ENCODE assay signal across 9 mouse cellular contexts in the genomic region with DNA sequence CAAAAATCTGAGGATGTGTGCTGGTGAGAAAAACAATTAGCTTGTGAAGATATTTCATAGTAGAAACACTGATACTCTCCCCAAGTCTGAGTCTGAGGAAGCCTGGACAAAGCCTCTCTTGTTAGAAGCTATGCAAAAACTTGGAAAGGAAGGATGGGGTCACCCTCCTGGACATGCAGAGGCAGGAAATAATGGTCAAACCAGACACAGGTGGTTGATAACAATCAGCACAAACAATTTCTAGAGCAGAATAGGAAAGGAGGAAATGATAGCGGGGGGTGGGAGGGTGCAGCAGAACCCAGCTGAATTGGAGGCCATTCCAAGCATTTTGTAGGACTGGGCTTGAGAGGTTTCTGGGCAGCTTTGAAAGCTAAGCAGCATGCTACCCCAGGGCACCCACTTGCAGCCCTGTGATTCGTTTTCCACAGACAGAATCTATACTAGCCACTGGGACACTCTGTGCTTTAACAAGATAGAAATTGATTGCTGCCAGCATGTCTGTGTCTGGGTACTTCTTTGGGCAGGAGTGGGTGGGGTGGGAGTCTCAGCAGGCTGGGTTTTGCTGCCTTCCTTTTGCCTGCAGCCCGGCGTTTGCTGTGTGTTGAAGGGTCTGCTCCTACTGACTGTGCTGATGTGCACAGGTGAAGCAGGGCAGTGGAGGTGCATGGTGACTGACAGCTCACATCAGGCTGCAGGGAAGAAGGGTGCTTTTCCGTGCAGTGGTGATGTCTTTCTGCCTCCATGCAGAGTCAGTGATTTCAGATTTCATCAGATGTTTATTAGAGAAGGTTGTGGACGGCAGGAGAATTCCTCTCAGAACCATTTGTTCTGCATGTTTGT. TPM values are rescaled to one million over a fixed set of nuclear protein-coding genes. Genes with fewer than 3 reads are reported as not detected.
A peak's percentile ranks its signal among the peaks of the same experiment; 100 is the strongest.
DNase-seq lines count a peak whose midpoint lies in the region; ATAC-seq and TF ChIP-seq lines count a peak whose summit lies in the region.
"Had no signal": no experiment of that assay in that cellular context is flagged by ENCODE, and none has a peak within 500 bp of the region (broad histone marks: within the 10 kb centered on the region; RNA-seq: fewer than 3 reads in every experiment).

No protein-coding gene starts in this region.

- intact Hi-C loops in left cerebral cortex, postnatal 25 days (cut with DNase I) = no loop called here

- peak; percentile 30; the same call in 1 of the 2 replicates for ATAC-seq in kidney, postnatal 0 days (replicated peaks; ENCODE audit: low FRiP score, low read depth)
- ATAC-seq in embryonic facial prominence, embryonic 11.5 days (replicated peaks; ENCODE audit: insufficient number of reproducible peaks, low FRiP score, low TSS enrichment, low read depth) = peak; percentile 46; the same call in 1 of the 2 replicates
- ATAC-seq in heart, embryonic 16.5 days (replicated peaks; ENCODE audit: extremely low read depth, insufficient read depth, low FRiP score) = peak; percentile 12; the same call in 1 of the 2 replicates
- ATAC-seq in midbrain, embryonic 12.5 days (ENCODE audit: low FRiP score, low read depth) = no peak

- no peak for DNase-seq in kidney, postnatal 0 days (ENCODE audit: low spot score)
- no peak for DNase-seq in kidney, adult 8-10 months
- peak; percentile 42 for DNase-seq in embryonic facial prominence, embryonic 11.5 days (ENCODE audit: low spot score)
- DNase-seq in ovary, postnatal 36 days (ENCODE audit: low spot score) = no peak
- DNase-seq in left cerebral cortex, postnatal 25 days (ENCODE audit: low spot score in 2 of 2) = no peak
- DNase-seq in B cell, adult 2 months = no peak

- H3K4me3 ChIP-seq in kidney, postnatal 0 days (replicated peaks; ENCODE audit: low read depth, low read length) = no peak overlapping the region
- H3K4me3 ChIP-seq in embryonic facial prominence, embryonic 11.5 days (ENCODE audit: low read depth, low read length) = no peak overlapping the region
- H3K4me3 ChIP-seq in heart, embryonic 16.5 days (ENCODE audit: low read length) = no peak overlapping the region
- H3K4me3 ChIP-seq in midbrain, embryonic 12.5 days = no peak overlapping the region
- H3K4me3 ChIP-seq: liver, embryonic 15.5 days had no signal

- no peak for TF ChIP-seq CTCF in kidney, postnatal 0 days (IDR thresholded peaks at IDR 0.05; ENCODE audit: low read depth)

- peak overlapping the region; percentile 42 for H3K27ac ChIP-seq in kidney, postnatal 0 days
- H3K27ac ChIP-seq in embryonic facial prominence, embryonic 11.5 days (replicated peaks; ENCODE audit: low read depth, low read length) = peak overlapping the region; percentile 60
- H3K27ac ChIP-seq in heart, embryonic 16.5 days (ENCODE audit: low read length) = peak overlapping the region; percentile 33
- H3K27ac ChIP-seq in midbrain, embryonic 12.5 days (replicated peaks) = peak overlapping the region; percentile 46
- H3K27ac ChIP-seq: liver, embryonic 15.5 days had no signal

- H3K27me3 ChIP-seq in kidney, postnatal 0 days (ENCODE audit: insufficient read depth, low read length) = no peaks in the 10 kb centered on the region
- H3K27me3 ChIP-seq in embryonic facial prominence, embryonic 11.5 days (ENCODE audit: control insufficient read depth, insufficient read depth, low read length) = no peaks in the 10 kb centered on the region
- H3K27me3 ChIP-seq in heart, embryonic 16.5 days (ENCODE audit: control insufficient read depth, insufficient read depth, low read length) = no peaks in the 10 kb centered on the region
- no peaks in the 10 kb centered on the region for H3K27me3 ChIP-seq in midbrain, embryonic 12.5 days
- H3K27me3 ChIP-seq: liver, embryonic 15.5 days had no signal

- 28% methylated on average over 6 of the region's 6 CpGs for WGBS in kidney, postnatal 0 days
- 30% methylated on average over 6 of the region's 6 CpGs for WGBS in embryonic facial prominence, embryonic 11.5 days
- 30% methylated on average over 6 of the region's 6 CpGs for WGBS in heart, embryonic 16.5 days
- 65% methylated on average over 6 of the region's 6 CpGs for WGBS in midbrain, embryonic 12.5 days

- H3K4me1 ChIP-seq in kidney, postnatal 0 days (replicated peaks; ENCODE audit: insufficient read depth, low read length) = peaks cover 18% of the 10 kb centered on the region
- peaks cover 7% of the 10 kb centered on the region for H3K4me1 ChIP-seq in embryonic facial prominence, embryonic 11.5 days (ENCODE audit: control insufficient read depth, insufficient read depth, low read length)
- peaks cover 16% of the 10 kb centered on the region for H3K4me1 ChIP-seq in heart, embryonic 16.5 days (ENCODE audit: control insufficient read depth, insufficient read depth, low read length)
- H3K4me1 ChIP-seq in midbrain, embryonic 12.5 days = peaks cover 17% of the 10 kb centered on the region

- H3K9me3 ChIP-seq in kidney, postnatal 0 days (replicated peaks; ENCODE audit: low read length) = no peaks in the 10 kb centered on the region
- no peaks in the 10 kb centered on the region for H3K9me3 ChIP-seq in embryonic facial prominence, embryonic 11.5 days (replicated peaks; ENCODE audit: control insufficient read depth, low read length)
- no peaks in the 10 kb centered on the region for H3K9me3 ChIP-seq in heart, embryonic 16.5 days (replicated peaks; ENCODE audit: control insufficient read depth, low read length)
- 0 out of 2 replicates have a peak, but pooled peaks cover 4% of the 10 kb centered on the region for H3K9me3 ChIP-seq in midbrain, embryonic 12.5 days
- H3K9me3 ChIP-seq: liver, embryonic 15.5 days had no signal

- H3K4me2 ChIP-seq in kidney, postnatal 0 days (ENCODE audit: low read length) = peak overlapping the region; percentile 15; the same call in 1 of the 2 replicates
- no peak overlapping the region for H3K4me2 ChIP-seq in embryonic facial prominence, embryonic 11.5 days (ENCODE audit: low read depth, low read length)
- no peak overlapping the region for H3K4me2 ChIP-seq in heart, embryonic 16.5 days (ENCODE audit: low read depth, low read length)
- no peak overlapping the region for H3K4me2 ChIP-seq in midbrain, embryonic 12.5 days (replicated peaks)
- H3K4me2 ChIP-seq: liver, embryonic 15.5 days had no signal

- peaks cover 27% of the 10 kb centered on the region for H3K36me3 ChIP-seq in kidney, postnatal 0 days (ENCODE audit: insufficient read depth, low read length)
- H3K36me3 ChIP-seq in embryonic facial prominence, embryonic 11.5 days (replicated peaks; ENCODE audit: control insufficient read depth, insufficient read depth, low read depth, low read length) = no peaks in the 10 kb centered on the region
- H3K36me3 ChIP-seq in heart, embryonic 16.5 days (ENCODE audit: control insufficient read depth, insufficient read depth) = peaks cover 24% of the 10 kb centered on the region
- 0 out of 2 replicates have a peak, but pooled peaks cover 8% of the 10 kb centered on the region for H3K36me3 ChIP-seq in midbrain, embryonic 12.5 days
- H3K36me3 ChIP-seq: liver, embryonic 15.5 days had no signal

- H3K9ac ChIP-seq in kidney, postnatal 0 days (ENCODE audit: low read depth, low read length) = 0 out of 2 replicates have a peak overlapping the region, but pooled peaks have one; percentile 1
- H3K9ac ChIP-seq in embryonic facial prominence, embryonic 11.5 days (replicated peaks; ENCODE audit: low read length) = no peak overlapping the region
- no peak overlapping the region for H3K9ac ChIP-seq in heart, embryonic 16.5 days (ENCODE audit: low read length)
- H3K9ac ChIP-seq in midbrain, embryonic 12.5 days (replicated peaks) = no peak overlapping the region
- H3K9ac ChIP-seq: liver, embryonic 15.5 days had no signal

RNA-seq across cellular contexts. Expression of a gene that starts 33.3 kb away (rescaled TPM):
- 15.0 TPM in 2 replicates for polyA plus RNA-seq in kidney, postnatal 0 days (2015; fragmentation: Nextera tagmentation; extraction: Ambion mirVana)
- polyA plus RNA-seq in embryonic facial prominence, embryonic 11.5 days (2014; fragmentation: Nextera tagmentation; extraction: Ambion mirVana) = 12.5 and 15.9 TPM in 2 replicates
- polyA plus RNA-seq in heart, embryonic 16.5 days (2015; fragmentation: Nextera tagmentation; extraction: Ambion mirVana) = 10.7 and 12.5 TPM in 2 replicates
- polyA plus RNA-seq in midbrain, embryonic 12.5 days (2016; fragmentation: Nextera tagmentation; extraction: Ambion mirVana) = 5.4 and 6.1 TPM in 2 replicates
- total RNA-seq in left cerebral cortex, postnatal 25 days (2021) = under 1 TPM; 0.43 to 0.92 TPM
